Mouse (Mus musculus) stomach, embryonic 15.5 days (tissue): ENCODE data around the gene Tmprss6. TPM values are rescaled to one million over a fixed set of nuclear protein-coding genes. Genes with fewer than 3 reads are reported as not detected.

ENCODE experiments used
- ATAC-seq: fragments of 200-750 bp; cut with Nextera tagmentation; 2 replicates; pipeline ENCODE4 v1.8.0; 2017; ENCODE audit warnings: low read depth, moderate number of reproducible peaks, moderate TSS enrichment; ENCODE audit not compliant: insufficient read depth, low FRiP score
- H3K27ac ChIP-seq: fragments of 300-500 bp; sonication (generic); 2 replicates; pipeline ENCODE4 v1.5.1; 2015; ENCODE audit warnings: mild to moderate bottlenecking, inconsistent platforms
- H3K27me3 ChIP-seq: fragments of 300-500 bp; sonication (generic); replicated peaks from 2 replicates; pipeline ENCODE4 v1.6.1; 2015; ENCODE audit warnings: inconsistent platforms
- H3K36me3 ChIP-seq: fragments of 300-500 bp; sonication (generic); 2 replicates; pipeline ENCODE4 v1.6.1; 2015; ENCODE audit warnings: inconsistent platforms
- H3K4me1 ChIP-seq: fragments of 300-500 bp; sonication (generic); 2 replicates; pipeline ENCODE4 v1.6.1; 2015; ENCODE audit warnings: inconsistent platforms
- H3K4me2 ChIP-seq: fragments of 300-500 bp; sonication (generic); 2 replicates; pipeline ENCODE4 v1.6.1; 2015; ENCODE audit warnings: mild to moderate bottlenecking, inconsistent platforms
- H3K4me3 ChIP-seq: fragments of 300-500 bp; sonication (generic); replicated peaks from 2 replicates; pipeline ENCODE4 v1.5.1; 2015; ENCODE audit warnings: inconsistent platforms
- H3K9ac ChIP-seq: fragments of 300-500 bp; sonication (generic); 2 replicates; pipeline ENCODE4 v1.6.1; 2015; ENCODE audit warnings: inconsistent platforms
- H3K9me3 ChIP-seq: fragments of 300-500 bp; sonication (generic); 2 replicates; pipeline ENCODE4 v1.6.1; 2016; ENCODE audit warnings: inconsistent platforms
- WGBS: fragments of 180-500 bp; shearing (Covaris S2); methylation state at CpG from one replicate; pipeline ENCODE4 v1.1.7; 2015; 5-methylcytosine and 5-hydroxymethylcytosine counted together
- polyA plus RNA-seq: library from polyadenylated mRNA; unstranded; fragments of >200 nt; fragmentation: Nextera tagmentation; extraction: Ambion mirVana; gene quantifications from 2 replicates; pipeline ENCODE4 v1.2.1, GENCODE M21; 2015

The Tmprss6 gene
- polyA plus RNA-seq, 1 experiment from 2014 or later, result 1.8 TPM

GRCm38 (mm10) chr15:78428391-78429138 is 39.9 kb downstream of the Tmprss6 start, which contains the start of gene Kctd17:
Gene Kctd17 (plus strand): TSS chr15:78428564.
- Histone ChIP-seq H3K4me1 (peaks cover 10% of the 10 kb centered on the region; the same call in 1 of the 2 replicates), H3K4me2 (peak within 1 kb of the TSS; percentile 79), H3K9me3 (no peaks in the 10 kb centered on the region), H3K27me3 (peaks cover 8% of the 10 kb centered on the region; the same call in 1 of the 2 replicates), H3K36me3 (0 out of 2 replicates have a peak, but pooled peaks cover 2% of the 10 kb centered on the region), H3K9ac (peak within 1 kb of the TSS; percentile 49), H3K4me3 (peak within 1 kb of the TSS; percentile 71), H3K27ac (peak within 1 kb of the TSS; percentile 60)
- under 1% methylated on average over 52 of the region's 52 CpGs for WGBS
- ATAC-seq, result peak; percentile 76

- Histone ChIP-seq H3K27me3 (peaks cover 8% of the 10 kb centered on the region; the same call in 1 of the 2 replicates), H3K36me3 (no peaks in the 10 kb centered on the region), H3K4me2 (no peak overlapping the region), H3K9ac (no peak overlapping the region), H3K4me3 (no peak overlapping the region), H3K4me1 (peaks cover 14% of the 10 kb centered on the region; the same call in 1 of the 2 replicates), H3K27ac (no peak overlapping the region), H3K9me3 (no peaks in the 10 kb centered on the region)
- no peak for ATAC-seq
- WGBS, result 58% methylated on average over 4 of the region's 4 CpGs
Measured at GRCm38 (mm10) chr15:78425230-78425629, 43.2 kb downstream of the Tmprss6 start.

- Histone ChIP-seq H3K9ac (no peak overlapping the region), H3K27ac (no peak overlapping the region), H3K36me3 (no peaks in the 10 kb centered on the region), H3K4me3 (no peak overlapping the region), H3K9me3 (no peaks in the 10 kb centered on the region), H3K27me3 (peaks cover 8% of the 10 kb centered on the region; the same call in 1 of the 2 replicates), H3K4me2 (no peak overlapping the region), H3K4me1 (peaks cover 10% of the 10 kb centered on the region; the same call in 1 of the 2 replicates)
- WGBS, result 19% methylated on average over 11 of the region's 11 CpGs
- ATAC-seq, result no peak
Measured at GRCm38 (mm10) chr15:78424507-78424906, 43.9 kb downstream of the Tmprss6 start.

GRCm38 (mm10) chr15:78422046-78422956 is 46.1 kb downstream of the Tmprss6 start:
- Histone ChIP-seq H3K36me3 (no peaks in the 10 kb centered on the region), H3K27ac (no peak overlapping the region), H3K9ac (no peak overlapping the region), H3K9me3 (no peaks in the 10 kb centered on the region), H3K4me2 (peak overlapping the region; percentile 36), H3K27me3 (peaks cover 8% of the 10 kb centered on the region; the same call in 1 of the 2 replicates), H3K4me3 (no peak overlapping the region), H3K4me1 (peaks cover 4% of the 10 kb centered on the region; the same call in 1 of the 2 replicates)
- WGBS, result 14% methylated on average over 16 of the region's 16 CpGs
- ATAC-seq, result peak; percentile 73; the same call in 1 of the 2 replicates

GRCm38 (mm10) chr15:78420395-78420794 is 48.0 kb downstream of the Tmprss6 start:
- H3K4me3 ChIP-seq, result no peak overlapping the region
- no peak for ATAC-seq
- 83% methylated on average over 13 of the region's 13 CpGs for WGBS
- no peaks in the 10 kb centered on the region for H3K36me3 ChIP-seq
- peaks cover 8% of the 10 kb centered on the region; the same call in 1 of the 2 replicates for H3K27me3 ChIP-seq
- no peaks in the 10 kb centered on the region for H3K9me3 ChIP-seq
- H3K27ac ChIP-seq, result no peak overlapping the region
- no peak overlapping the region for H3K4me2 ChIP-seq
- no peak overlapping the region for H3K9ac ChIP-seq
- peaks cover 7% of the 10 kb centered on the region; the same call in 1 of the 2 replicates for H3K4me1 ChIP-seq

GRCm38 (mm10) chr15:78416937-78417336 is 51.5 kb downstream of the Tmprss6 start:
- H3K4me1 ChIP-seq, result peaks cover 4% of the 10 kb centered on the region; the same call in 1 of the 2 replicates
- 18% methylated on average over 4 of the region's 4 CpGs for WGBS
- H3K9ac ChIP-seq, result no peak overlapping the region
- peak; percentile 33 for ATAC-seq
- H3K4me3 ChIP-seq, result no peak overlapping the region
- H3K36me3 ChIP-seq, result no peaks in the 10 kb centered on the region
- H3K27ac ChIP-seq, result peak overlapping the region; percentile 88
- H3K9me3 ChIP-seq, result no peaks in the 10 kb centered on the region
- H3K27me3 ChIP-seq, result no peaks in the 10 kb centered on the region
- H3K4me2 ChIP-seq, result no peak overlapping the region

GRCm38 (mm10) chr15:78414157-78414556 is 54.3 kb downstream of the Tmprss6 start:
- WGBS, result 86% methylated on average over 8 of the region's 8 CpGs
- Histone ChIP-seq H3K4me1 (peaks cover 9% of the 10 kb centered on the region), H3K27me3 (peaks cover 16% of the 10 kb centered on the region; the same call in 1 of the 2 replicates), H3K9ac (no peak overlapping the region), H3K36me3 (no peaks in the 10 kb centered on the region), H3K4me3 (no peak overlapping the region), H3K27ac (0 out of 2 replicates have a peak overlapping the region, but pooled peaks have one; percentile 12), H3K9me3 (no peaks in the 10 kb centered on the region), H3K4me2 (no peak overlapping the region)
- no peak for ATAC-seq

GRCm38 (mm10) chr15:78413719-78414117 is 54.7 kb downstream of the Tmprss6 start:
- peaks cover 16% of the 10 kb centered on the region; the same call in 1 of the 2 replicates for H3K27me3 ChIP-seq
- H3K4me2 ChIP-seq, result no peak overlapping the region
- H3K27ac ChIP-seq, result 0 out of 2 replicates have a peak overlapping the region, but pooled peaks have one; percentile 12
- H3K36me3 ChIP-seq, result no peaks in the 10 kb centered on the region
- H3K4me1 ChIP-seq, result peaks cover 9% of the 10 kb centered on the region
- 38% methylated on average over 1 of the region's 1 CpGs for WGBS
- no peak for ATAC-seq
- H3K4me3 ChIP-seq, result no peak overlapping the region
- no peak overlapping the region for H3K9ac ChIP-seq
- H3K9me3 ChIP-seq, result no peaks in the 10 kb centered on the region

GRCm38 (mm10) chr15:78413083-78413718 is 55.2 kb downstream of the Tmprss6 start:
- Histone ChIP-seq H3K4me3 (no peak overlapping the region), H3K36me3 (no peaks in the 10 kb centered on the region), H3K4me1 (peaks cover 9% of the 10 kb centered on the region), H3K9me3 (no peaks in the 10 kb centered on the region), H3K9ac (no peak overlapping the region), H3K4me2 (no peak overlapping the region), H3K27ac (no peak overlapping the region), H3K27me3 (peaks cover 16% of the 10 kb centered on the region; the same call in 1 of the 2 replicates)
- ATAC-seq, result peak; percentile 85
- WGBS, result 81% methylated on average over 14 of the region's 14 CpGs

- peaks cover 23% of the 10 kb centered on the region for H3K4me1 ChIP-seq
- no peak overlapping the region for H3K9ac ChIP-seq
- 30% methylated on average over 12 of the region's 12 CpGs for WGBS
- peak overlapping the region; percentile 20 for H3K4me3 ChIP-seq
- no peak for ATAC-seq
- no peaks in the 10 kb centered on the region for H3K9me3 ChIP-seq
- peaks cover 16% of the 10 kb centered on the region; the same call in 1 of the 2 replicates for H3K27me3 ChIP-seq
- no peaks in the 10 kb centered on the region for H3K36me3 ChIP-seq
- H3K27ac ChIP-seq, result no peak overlapping the region
- peak overlapping the region; percentile 47 for H3K4me2 ChIP-seq
Measured at GRCm38 (mm10) chr15:78409570-78410052, 58.8 kb downstream of the Tmprss6 start.
